Mouse (Mus musculus) liver, postnatal 0 days (tissue): Measurements from ENCODE around the gene Cyb561.

Source experiments
- CTCF ChIP-seq: sonication (generic); IDR thresholded peaks from 2 replicates; pipeline ENCODE4 v1.5.1; 2016; ENCODE audit warnings: antibody characterized with exemption, low read depth
- EP300 ChIP-seq: IDR thresholded peaks from 2 replicates; pipeline ENCODE4 v1.6.1; 2016; ENCODE audit warnings: antibody characterized with exemption, low read depth, mild to moderate bottlenecking

DNA sequence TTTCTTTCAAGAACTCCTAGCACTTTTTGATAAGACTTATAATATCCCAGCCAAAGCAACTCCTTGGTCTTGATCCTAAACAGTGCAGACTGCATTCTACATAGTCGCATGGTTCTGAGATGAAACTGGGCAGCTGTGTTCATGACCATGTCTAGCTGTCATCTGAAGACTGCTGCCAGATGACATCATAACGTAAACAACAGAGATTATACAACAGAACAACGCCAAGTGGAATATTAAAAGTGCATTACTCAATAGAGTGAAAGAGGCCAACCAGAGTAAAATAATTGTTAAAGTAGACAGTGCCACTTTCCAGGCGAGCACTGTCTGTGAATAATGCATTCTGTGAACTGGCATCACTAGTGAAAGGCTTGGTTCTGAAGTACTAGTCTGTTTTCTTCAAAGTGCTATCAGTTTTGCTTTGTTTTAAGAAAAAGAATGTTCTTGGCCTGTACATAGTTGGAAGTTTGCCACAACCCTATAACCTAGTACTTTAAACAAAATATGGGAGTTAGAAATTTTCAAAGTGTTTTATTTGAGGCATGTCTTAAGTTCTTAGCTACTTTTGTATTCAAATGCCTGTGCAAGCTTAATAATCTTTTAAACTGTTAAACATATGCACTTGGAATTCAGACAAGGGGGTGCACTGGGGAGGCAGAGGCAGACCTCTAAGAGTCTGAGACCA, 47.5 kb downstream of the Cyb561 start:
- TF ChIP-seq CTCF (no peak), EP300 (no peak)
